Mouse (Mus musculus) testis, postnatal 14 days (tissue): ENCODE results near the gene Nelfcd.
A peak's percentile ranks its signal among the peaks of the same experiment; 100 is the strongest.

ENCODE experiments used
- DNase-seq: peaks from one replicate; pipeline ENCODE4 v3.0.0; 2021; ENCODE audit warnings: low spot score

Gene Nelfcd

GRCm38 (mm10) chr2:174415731-174416310 lies at the start of gene Nelfcd:
Gene Nelfcd, plus strand, starts transcription at chr2:174415804.
- DNase-seq: peak; percentile 94

GRCm38 (mm10) chr2:174366571-174366970 lies 49.0 kb upstream of the Nelfcd start:
- DNase-seq: no peak

- no peak for DNase-seq
Observed at GRCm38 (mm10) chr2:174381021-174381420, 34.6 kb upstream of the Nelfcd start.

- DNase-seq: no peak
Observed at GRCm38 (mm10) chr2:174391936-174392335, 23.7 kb upstream of the Nelfcd start.

GRCm38 (mm10) chr2:174392554-174392953 lies 23.1 kb upstream of the Nelfcd start:
- no peak for DNase-seq

GRCm38 (mm10) chr2:174393383-174393782 lies 22.2 kb upstream of the Nelfcd start:
- DNase-seq: no peak

- no peak for DNase-seq
Observed at GRCm38 (mm10) chr2:174396643-174397042, 19.0 kb upstream of the Nelfcd start.

- no peak for DNase-seq
Observed at GRCm38 (mm10) chr2:174397065-174397464, 18.5 kb upstream of the Nelfcd start.

GRCm38 (mm10) chr2:174397881-174398280 lies 17.7 kb upstream of the Nelfcd start:
- no peak for DNase-seq

- DNase-seq: no peak
Observed at GRCm38 (mm10) chr2:174400396-174400795, 15.2 kb upstream of the Nelfcd start.

- DNase-seq: no peak
Observed at GRCm38 (mm10) chr2:174410222-174410621, 5.4 kb upstream of the Nelfcd start.

- no peak for DNase-seq
Observed at GRCm38 (mm10) chr2:174413127-174413526, 2.5 kb upstream of the Nelfcd start.

GRCm38 (mm10) chr2:174415001-174415730 lies 438 bp upstream of the Nelfcd start:
- no peak for DNase-seq

- DNase-seq: no peak
Observed at GRCm38 (mm10) chr2:174421107-174421506, 5.5 kb downstream of the Nelfcd start.

GRCm38 (mm10) chr2:174424301-174425085 lies 8.9 kb downstream of the Nelfcd start:
- no peak for DNase-seq

GRCm38 (mm10) chr2:174426856-174427255 lies 11.3 kb downstream of the Nelfcd start:
- DNase-seq: no peak

- no peak for DNase-seq
Observed at GRCm38 (mm10) chr2:174428076-174428835, 12.7 kb downstream of the Nelfcd start.

- DNase-seq: no peak
Observed at GRCm38 (mm10) chr2:174428996-174429591, 13.5 kb downstream of the Nelfcd start.

GRCm38 (mm10) chr2:174434943-174435342 lies 19.3 kb downstream of the Nelfcd start:
- no peak for DNase-seq

GRCm38 (mm10) chr2:174436076-174436701 lies 20.6 kb downstream of the Nelfcd start:
- DNase-seq: no peak
